In genomic region chr17:87794801-87795200, GRCm38 (mm10) we compare ENCODE assay signal across 23 mouse cellular contexts. TPM values are rescaled to one million over a fixed set of nuclear protein-coding genes. Genes with fewer than 3 reads are reported as not detected.
DNase-seq lines count a peak whose midpoint lies in the region; ATAC-seq and TF ChIP-seq lines count a peak whose summit lies in the region.
"Had no signal": no experiment of that assay in that cellular context is flagged by ENCODE, and none has a peak within 500 bp of the region (broad histone marks: within the 10 kb centered on the region; RNA-seq: fewer than 3 reads in every experiment).

No protein-coding gene starts in this region.

- H3K36me3 ChIP-seq in hindbrain, embryonic 10.5 days: no peaks in the 10 kb centered on the region
- H3K36me3 ChIP-seq: embryonic facial prominence, embryonic 13.5 days; kidney, embryonic 15.5 days; stomach, embryonic 15.5 days had no signal

- 10% methylated on average over 5 of the region's 5 CpGs for WGBS in cerebellum, adult 2 months
- WGBS in hindbrain, embryonic 10.5 days: 82% methylated on average over 5 of the region's 5 CpGs

- TF ChIP-seq CTCF in cerebellum, adult 2 months (IDR thresholded peaks at IDR 0.05; ENCODE audit: borderline replicate concordance, insufficient read depth, low read depth, low read length): no peak
- no peak for TF ChIP-seq CTCF in cortical plate, adult 2 months (IDR thresholded peaks at IDR 0.05; ENCODE audit: extremely low read depth, insufficient read depth, low read length)

- ATAC-seq in erythroblast, adult 5-6 weeks (replicated peaks; ENCODE audit: low FRiP score, poor library complexity, severe bottlenecking): no peak
- ATAC-seq: hindbrain, embryonic 16.5 days; intestine, embryonic 16.5 days had no signal

- H3K27ac ChIP-seq in cerebellum, adult 2 months (ENCODE audit: insufficient read depth, low read length): peak overlapping the region; percentile 77; the same call in 1 of the 2 replicates
- no peak overlapping the region for H3K27ac ChIP-seq in cortical plate, adult 2 months (ENCODE audit: insufficient read depth, low read length)
- H3K27ac ChIP-seq in hindbrain, embryonic 10.5 days: no peak overlapping the region
- H3K27ac ChIP-seq: embryonic facial prominence, embryonic 13.5 days; gastrocnemius, adult 2 months; kidney, embryonic 15.5 days; stomach, embryonic 15.5 days had no signal

- peaks cover 28% of the 10 kb centered on the region for H3K4me1 ChIP-seq in cerebellum, adult 2 months (ENCODE audit: control insufficient read depth, insufficient read depth, low read length)
- H3K4me1 ChIP-seq in cortical plate, adult 2 months (ENCODE audit: control insufficient read depth, insufficient read depth, low read length): peaks cover 4% of the 10 kb centered on the region
- peaks cover 26% of the 10 kb centered on the region for H3K4me1 ChIP-seq in hindbrain, embryonic 10.5 days (replicated peaks)

- H3K27me3 ChIP-seq in cerebellum, adult 2 months (ENCODE audit: control insufficient read depth, insufficient read depth, low read length): no peaks in the 10 kb centered on the region
- peaks cover 80% of the 10 kb centered on the region for H3K27me3 ChIP-seq in hindbrain, embryonic 10.5 days (ENCODE audit: insufficient read depth, poor library complexity, severe bottlenecking)

- H3K9me3 ChIP-seq in hindbrain, embryonic 10.5 days: no peaks in the 10 kb centered on the region
- H3K9me3 ChIP-seq: embryonic facial prominence, embryonic 13.5 days; kidney, embryonic 15.5 days; stomach, embryonic 15.5 days had no signal

- DNase-seq in heart, adult 11 months: peak; percentile 81
- no peak for DNase-seq in heart, adult 8-10 months (ENCODE audit: low spot score)
- DNase-seq in retina, postnatal 1 day: peak; percentile 26
- DNase-seq in retina, embryonic 14.5 days (ENCODE audit: low spot score): no peak
- peak; percentile 67 to 68 for DNase-seq in cerebellum, adult 2 months
- no peak for DNase-seq in hindbrain, embryonic 10.5 days (ENCODE audit: low spot score)
- DNase-seq: adrenal gland, postnatal 36 days; gastrocnemius, adult 2 months; heart, postnatal 36 days; layer of hippocampus, postnatal 36 days; left cerebral cortex, postnatal 4 days; lung, adult 2 months; right cerebral cortex, postnatal 25 days had no signal

- 0 out of 2 replicates have a peak, but pooled peaks have one; percentile 10 for TF ChIP-seq POLR2A in cerebellum, adult 2 months (IDR thresholded peaks at IDR 0.05; ENCODE audit: borderline replicate concordance, insufficient read depth, low read length)
- TF ChIP-seq POLR2A in cortical plate, adult 2 months (IDR thresholded peaks at IDR 0.05; ENCODE audit: extremely low read depth, insufficient read depth, low read length): no peak

- peak overlapping the region; percentile 66 for H3K4me3 ChIP-seq in cerebellum, adult 2 months (replicated peaks; ENCODE audit: insufficient read depth, low read depth, low read length)
- peak overlapping the region; percentile 29; the same call in 1 of the 2 replicates for H3K4me3 ChIP-seq in cortical plate, adult 2 months (ENCODE audit: insufficient read depth, low read length)
- H3K4me3 ChIP-seq in hindbrain, embryonic 10.5 days: no peak overlapping the region
- H3K4me3 ChIP-seq: embryonic facial prominence, embryonic 13.5 days; gastrocnemius, adult 2 months; kidney, embryonic 15.5 days; megakaryocyte, embryonic 14.5 days; stomach, embryonic 15.5 days had no signal

RNA-seq across cellular contexts. Expression of gene Kcnk12, which starts 3.0 kb away (rescaled TPM):
- total RNA-seq in heart, adult 8-10 months (2022): not detected
- polyA plus RNA-seq in cerebellum, adult 2 months (2012; rRNA removed): 43.2 and 50.4 TPM in 2 replicates
- 14.3 and 16.2 TPM in 2 replicates for polyA plus RNA-seq in cortical plate, adult 2 months (2012; rRNA removed)
- 0.84 TPM in 1 of 2 replicates, not detected in the other for total RNA-seq in erythroblast, adult 5-6 weeks (2015; ENCODE audit: low replicate concordance)
- total RNA-seq in erythroblast, adult 5-6 weeks (2017; ENCODE audit: low replicate concordance): 0.42 and 0.51 TPM in 2 replicates
- 0.12 and 0.19 TPM in 2 replicates for polyA plus RNA-seq in hindbrain, embryonic 10.5 days (2016; fragmentation: Nextera tagmentation; extraction: Ambion mirVana)
- total RNA-seq: gastrocnemius, adult 2 months; heart, postnatal 36 days; liver, adult 2 months had no signal
- polyA plus RNA-seq: embryonic facial prominence, embryonic 13.5 days; heart, embryonic 14.5 days; intestine, embryonic 16.5 days; kidney, embryonic 15.5 days had no signal

Comparison
In these comparisons a context has a peak if more than half of its experiments do, and no peak if none do; other contexts are left out.
1. DNase-seq: peak in heart, adult 11 months (single experiment), retina, postnatal 1 day (single experiment) and cerebellum, adult 2 months (2 of 2); none in heart, adult 8-10 months (single experiment), retina, embryonic 14.5 days (single experiment) and hindbrain, embryonic 10.5 days (single experiment).
2. RNA of gene Kcnk12, which starts 3.0 kb away (polyA plus RNA-seq): 43.2 to 50.4 TPM in cerebellum, adult 2 months and 14.3 to 16.2 TPM in cortical plate, adult 2 months; 0.12 to 0.19 TPM in hindbrain, embryonic 10.5 days; every median in the first group is over 10 times any median in the second.